In genomic region chr7:19420121-19420520, GRCm38 (mm10) we compare ENCODE assay signal across 11 mouse cellular contexts. TPM values are rescaled to one million over a fixed set of nuclear protein-coding genes. Genes with fewer than 3 reads are reported as not detected.
DNase-seq lines count a peak whose midpoint lies in the region; ATAC-seq and TF ChIP-seq lines count a peak whose summit lies in the region.
"Had no signal": no experiment of that assay in that cellular context is flagged by ENCODE, and none has a peak within 500 bp of the region (broad histone marks: within the 10 kb centered on the region; RNA-seq: fewer than 3 reads in every experiment).

No protein-coding gene starts in this region.

- ATAC-seq in forebrain, embryonic 16.5 days: no peak
- no peak for ATAC-seq in kidney, postnatal 0 days (replicated peaks; ENCODE audit: low FRiP score, low read depth)

- 9% methylated on average over 28 of the region's 28 CpGs for WGBS in forebrain, embryonic 10.5 days
- WGBS in forebrain, embryonic 16.5 days: 8% methylated on average over 28 of the region's 28 CpGs
- WGBS in kidney, postnatal 0 days: 5% methylated on average over 28 of the region's 28 CpGs
- WGBS in thymus, adult 2 months: 7% methylated on average over 28 of the region's 28 CpGs

- H3K4me3 ChIP-seq in forebrain, embryonic 10.5 days: 0 out of 2 replicates have a peak overlapping the region, but pooled peaks have one; percentile 16
- no peak overlapping the region for H3K4me3 ChIP-seq in forebrain, embryonic 16.5 days (replicated peaks; ENCODE audit: low read length)
- H3K4me3 ChIP-seq in kidney, postnatal 0 days (replicated peaks; ENCODE audit: low read depth, low read length): 0 out of 2 replicates have a peak overlapping the region, but pooled peaks have one; percentile 2
- no peak overlapping the region for H3K4me3 ChIP-seq in thymus, adult 2 months (ENCODE audit: control insufficient read depth, insufficient read depth, low read length)
- H3K4me3 ChIP-seq: heart, adult 2 months; liver, embryonic 13.5 days had no signal

- peaks cover 5% of the 10 kb centered on the region for H3K36me3 ChIP-seq in forebrain, embryonic 10.5 days (replicated peaks)
- H3K36me3 ChIP-seq in forebrain, embryonic 16.5 days (ENCODE audit: control insufficient read depth, insufficient read depth): no peaks in the 10 kb centered on the region; the same call in 1 of the 2 replicates
- H3K36me3 ChIP-seq in kidney, postnatal 0 days (ENCODE audit: insufficient read depth, low read length): peaks cover 3% of the 10 kb centered on the region; the same call in 1 of the 2 replicates
- H3K36me3 ChIP-seq in thymus, adult 2 months (ENCODE audit: control insufficient read depth, insufficient read depth, low read length): no peaks in the 10 kb centered on the region
- H3K36me3 ChIP-seq: liver, embryonic 13.5 days had no signal

- no peak for TF ChIP-seq POLR2A in thymus, adult 2 months (IDR thresholded peaks at IDR 0.05; ENCODE audit: control insufficient read depth, extremely low read depth, insufficient read depth, low read length, poor library complexity)

- TF ChIP-seq CTCF in kidney, postnatal 0 days (IDR thresholded peaks at IDR 0.05; ENCODE audit: low read depth): no peak
- TF ChIP-seq CTCF in thymus, adult 2 months (IDR thresholded peaks at IDR 0.05; ENCODE audit: borderline replicate concordance, control insufficient read depth, extremely low read depth, insufficient read depth, low read length, poor library complexity): no peak

- peaks cover 12% of the 10 kb centered on the region for H3K4me1 ChIP-seq in forebrain, embryonic 10.5 days
- H3K4me1 ChIP-seq in forebrain, embryonic 16.5 days (replicated peaks; ENCODE audit: control insufficient read depth, insufficient read depth, low read length): peaks cover 5% of the 10 kb centered on the region
- no peaks in the 10 kb centered on the region; the same call in 1 of the 2 replicates for H3K4me1 ChIP-seq in kidney, postnatal 0 days (replicated peaks; ENCODE audit: insufficient read depth, low read length)
- H3K4me1 ChIP-seq in thymus, adult 2 months (replicated peaks; ENCODE audit: control insufficient read depth, insufficient read depth, low read length): peaks cover 20% of the 10 kb centered on the region

- no peak overlapping the region for H3K27ac ChIP-seq in forebrain, embryonic 10.5 days
- H3K27ac ChIP-seq in forebrain, embryonic 16.5 days (ENCODE audit: low read length): no peak overlapping the region
- H3K27ac ChIP-seq in kidney, postnatal 0 days: no peak overlapping the region
- no peak overlapping the region for H3K27ac ChIP-seq in thymus, adult 2 months (ENCODE audit: control insufficient read depth, insufficient read depth, low read length)
- H3K27ac ChIP-seq: forebrain, embryonic 15.5 days; heart, adult 2 months; liver, embryonic 13.5 days had no signal

- no peak overlapping the region for H3K4me2 ChIP-seq in forebrain, embryonic 16.5 days (ENCODE audit: low read length)
- H3K4me2 ChIP-seq in kidney, postnatal 0 days (ENCODE audit: low read length): peak overlapping the region; percentile 26; the same call in 1 of the 2 replicates

- H3K9me3 ChIP-seq in forebrain, embryonic 10.5 days: peaks cover 3% of the 10 kb centered on the region; the same call in 1 of the 2 replicates
- H3K9me3 ChIP-seq in forebrain, embryonic 16.5 days (ENCODE audit: control insufficient read depth, low read length): no peaks in the 10 kb centered on the region
- H3K9me3 ChIP-seq in kidney, postnatal 0 days (replicated peaks; ENCODE audit: low read length): no peaks in the 10 kb centered on the region
- H3K9me3 ChIP-seq: forebrain, embryonic 15.5 days; liver, embryonic 13.5 days had no signal

- no peak overlapping the region for H3K9ac ChIP-seq in forebrain, embryonic 16.5 days (replicated peaks; ENCODE audit: low read depth, low read length)
- no peak overlapping the region for H3K9ac ChIP-seq in kidney, postnatal 0 days (ENCODE audit: low read depth, low read length)
- H3K9ac ChIP-seq: liver, embryonic 13.5 days had no signal

- DNase-seq in forebrain, embryonic 10.5 days (ENCODE audit: extremely low spot score, low spot score): no peak
- DNase-seq in kidney, postnatal 0 days (ENCODE audit: low spot score): no peak
- DNase-seq in kidney, postnatal 4 days: no peak
- peak; percentile 23 for DNase-seq in thymus, postnatal 25 days
- no peak for DNase-seq in thymus, adult 2 months
- DNase-seq in urinary bladder, postnatal 14 days (ENCODE audit: low spot score): no peak
- DNase-seq in spleen, postnatal 14 days (ENCODE audit: low spot score in 2 of 2): no peak
- DNase-seq: heart, adult 2 months; liver, embryonic 13.5 days had no signal

- peaks cover 79% of the 10 kb centered on the region for H3K27me3 ChIP-seq in forebrain, embryonic 10.5 days (ENCODE audit: poor library complexity, severe bottlenecking)
- peaks cover 16% of the 10 kb centered on the region for H3K27me3 ChIP-seq in forebrain, embryonic 16.5 days (replicated peaks; ENCODE audit: control insufficient read depth, insufficient read depth, low read length)
- peaks cover 15% of the 10 kb centered on the region for H3K27me3 ChIP-seq in kidney, postnatal 0 days (ENCODE audit: insufficient read depth, low read length)
- no peaks in the 10 kb centered on the region for H3K27me3 ChIP-seq in thymus, adult 2 months (ENCODE audit: control insufficient read depth, insufficient read depth, low read length)

RNA-seq across cellular contexts. Expression of gene Ckm, which starts 15.5 kb away (rescaled TPM):
- not detected in 2 replicates for polyA plus RNA-seq in forebrain, embryonic 10.5 days (2016; fragmentation: Nextera tagmentation; extraction: Ambion mirVana)
- polyA plus RNA-seq in forebrain, embryonic 16.5 days (2015; fragmentation: Nextera tagmentation; extraction: Ambion mirVana): 0.22 and 0.66 TPM in 2 replicates
- 1.0 and 1.2 TPM in 2 replicates for polyA plus RNA-seq in kidney, postnatal 0 days (2015; fragmentation: Nextera tagmentation; extraction: Ambion mirVana)
- 19.3 and 332 TPM in 2 replicates for polyA plus RNA-seq in thymus, adult 2 months (2012; rRNA removed)

RNA-seq across cellular contexts. Expression of gene Klc3, which starts 16.2 kb away (rescaled TPM):
- 3.6 and 4.8 TPM in 2 replicates for polyA plus RNA-seq in forebrain, embryonic 10.5 days (2016; fragmentation: Nextera tagmentation; extraction: Ambion mirVana)
- 2.2 and 2.5 TPM in 2 replicates for polyA plus RNA-seq in forebrain, embryonic 16.5 days (2015; fragmentation: Nextera tagmentation; extraction: Ambion mirVana)
- 6.7 and 8.2 TPM in 2 replicates for polyA plus RNA-seq in kidney, postnatal 0 days (2015; fragmentation: Nextera tagmentation; extraction: Ambion mirVana)
- polyA plus RNA-seq in thymus, adult 2 months (2012; rRNA removed): 73.1 and 87.0 TPM in 2 replicates

RNA-seq across cellular contexts. Expression of gene Ercc2, which starts 38.3 kb away (rescaled TPM):
- 26.9 and 28.7 TPM in 2 replicates for polyA plus RNA-seq in forebrain, embryonic 10.5 days (2016; fragmentation: Nextera tagmentation; extraction: Ambion mirVana)
- polyA plus RNA-seq in forebrain, embryonic 16.5 days (2015; fragmentation: Nextera tagmentation; extraction: Ambion mirVana): 25.3 and 28.5 TPM in 2 replicates
- 11.0 and 11.5 TPM in 2 replicates for polyA plus RNA-seq in kidney, postnatal 0 days (2015; fragmentation: Nextera tagmentation; extraction: Ambion mirVana)
- polyA plus RNA-seq in thymus, adult 2 months (2012; rRNA removed): 134 and 137 TPM in 2 replicates

RNA-seq across cellular contexts. Expression of gene Mark4, which starts 38.5 kb away (rescaled TPM):
- 5.7 and 6.5 TPM in 2 replicates for polyA plus RNA-seq in forebrain, embryonic 10.5 days (2016; fragmentation: Nextera tagmentation; extraction: Ambion mirVana)
- polyA plus RNA-seq in forebrain, embryonic 16.5 days (2015; fragmentation: Nextera tagmentation; extraction: Ambion mirVana): 13.8 and 17.5 TPM in 2 replicates
- 6.6 and 7.9 TPM in 2 replicates for polyA plus RNA-seq in kidney, postnatal 0 days (2015; fragmentation: Nextera tagmentation; extraction: Ambion mirVana)
- polyA plus RNA-seq in thymus, adult 2 months (2012; rRNA removed): 36.3 and 48.8 TPM in 2 replicates

RNA-seq across cellular contexts. Expression of gene Exoc3l2, which starts 43.0 kb away (rescaled TPM):
- 0.82 and 0.99 TPM in 2 replicates for polyA plus RNA-seq in forebrain, embryonic 10.5 days (2016; fragmentation: Nextera tagmentation; extraction: Ambion mirVana)
- 0.11 and 0.19 TPM in 2 replicates for polyA plus RNA-seq in forebrain, embryonic 16.5 days (2015; fragmentation: Nextera tagmentation; extraction: Ambion mirVana)
- polyA plus RNA-seq in kidney, postnatal 0 days (2015; fragmentation: Nextera tagmentation; extraction: Ambion mirVana): 6.7 and 8.0 TPM in 2 replicates
- 0.94 and 1.0 TPM in 2 replicates for polyA plus RNA-seq in thymus, adult 2 months (2012; rRNA removed)

Comparison
In these comparisons a context has a peak if more than half of its experiments do, and no peak if none do; other contexts are left out.
1. H3K4me3 ChIP-seq: peak in forebrain, embryonic 10.5 days (single experiment) and kidney, postnatal 0 days (single experiment); none in forebrain, embryonic 16.5 days (single experiment) and thymus, adult 2 months (single experiment).